ENCODE assay signal across 11 mouse cellular contexts in the genomic region with DNA sequence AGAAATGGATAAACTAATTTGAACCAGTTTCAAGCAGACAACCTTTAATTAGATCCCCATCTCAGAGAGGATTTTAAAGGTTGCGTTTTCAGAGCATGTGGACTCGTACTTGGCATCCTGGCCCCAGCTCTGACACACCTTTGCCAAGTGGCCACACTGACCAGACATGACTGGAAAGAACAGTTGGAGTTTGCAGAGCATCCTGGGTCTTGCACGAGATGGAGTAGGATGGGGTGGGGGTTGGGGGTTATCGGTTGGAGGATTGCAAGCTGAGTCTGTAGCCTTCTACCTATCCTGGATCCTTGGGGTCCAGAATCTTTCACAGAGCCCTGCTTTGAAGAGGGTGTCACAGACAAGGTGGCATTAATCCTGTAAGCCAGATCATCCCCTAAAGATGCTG.
DNase-seq lines count a peak whose midpoint lies in the region; ATAC-seq and TF ChIP-seq lines count a peak whose summit lies in the region.
"Had no signal": no experiment of that assay in that cellular context is flagged by ENCODE, and none has a peak within 500 bp of the region (broad histone marks: within the 10 kb centered on the region; RNA-seq: fewer than 3 reads in every experiment).

No protein-coding gene starts in this region.

- H3K36me3 ChIP-seq in intestine, embryonic 14.5 days (ENCODE audit: control insufficient read depth, insufficient read depth, low read length) = no peaks in the 10 kb centered on the region
- no peaks in the 10 kb centered on the region for H3K36me3 ChIP-seq in intestine, postnatal 0 days (ENCODE audit: control insufficient read depth, insufficient read depth)
- H3K36me3 ChIP-seq in lung, postnatal 0 days (ENCODE audit: insufficient read depth, low read length) = no peaks in the 10 kb centered on the region
- no peaks in the 10 kb centered on the region for H3K36me3 ChIP-seq in embryonic facial prominence, embryonic 15.5 days
- H3K36me3 ChIP-seq in limb, embryonic 15.5 days = no peaks in the 10 kb centered on the region
- H3K36me3 ChIP-seq: G1E; heart, embryonic 10.5 days had no signal

- no peaks in the 10 kb centered on the region for H3K9me3 ChIP-seq in intestine, embryonic 14.5 days (ENCODE audit: control insufficient read depth, low read length)
- H3K9me3 ChIP-seq in intestine, postnatal 0 days (ENCODE audit: control insufficient read depth) = no peaks in the 10 kb centered on the region
- H3K9me3 ChIP-seq in lung, postnatal 0 days (ENCODE audit: low read length) = no peaks in the 10 kb centered on the region
- no peaks in the 10 kb centered on the region for H3K9me3 ChIP-seq in embryonic facial prominence, embryonic 15.5 days (replicated peaks)
- H3K9me3 ChIP-seq in limb, embryonic 15.5 days = no peaks in the 10 kb centered on the region
- H3K9me3 ChIP-seq: heart, embryonic 10.5 days had no signal

- H3K4me3 ChIP-seq in intestine, embryonic 14.5 days (ENCODE audit: low read depth, low read length) = no peak overlapping the region
- no peak overlapping the region for H3K4me3 ChIP-seq in intestine, postnatal 0 days (ENCODE audit: low read depth, low read length)
- H3K4me3 ChIP-seq in lung, postnatal 0 days (ENCODE audit: low read depth, low read length) = no peak overlapping the region
- no peak overlapping the region for H3K4me3 ChIP-seq in embryonic facial prominence, embryonic 15.5 days (replicated peaks)
- no peak overlapping the region for H3K4me3 ChIP-seq in limb, embryonic 15.5 days
- H3K4me3 ChIP-seq in left cerebral cortex, adult 2 months = no peak overlapping the region
- H3K4me3 ChIP-seq: heart, embryonic 10.5 days had no signal

- TF ChIP-seq CTCF in intestine, postnatal 0 days (IDR thresholded peaks at IDR 0.05; ENCODE audit: low read depth) = no peak
- TF ChIP-seq CTCF in lung, postnatal 0 days (IDR thresholded peaks at IDR 0.05) = no peak
- TF ChIP-seq CTCF in left cerebral cortex, adult 2 months (IDR thresholded peaks at IDR 0.05) = no peak

- H3K4me1 ChIP-seq in intestine, embryonic 14.5 days (replicated peaks; ENCODE audit: control insufficient read depth, insufficient read depth, low read length) = peaks cover 22% of the 10 kb centered on the region
- H3K4me1 ChIP-seq in intestine, postnatal 0 days (replicated peaks; ENCODE audit: control insufficient read depth, insufficient read depth, low read length) = 0 out of 2 replicates have a peak, but pooled peaks cover 4% of the 10 kb centered on the region
- no peaks in the 10 kb centered on the region for H3K4me1 ChIP-seq in lung, postnatal 0 days (ENCODE audit: insufficient read depth, low read depth, low read length)
- H3K4me1 ChIP-seq in embryonic facial prominence, embryonic 15.5 days = peaks cover 26% of the 10 kb centered on the region
- H3K4me1 ChIP-seq in limb, embryonic 15.5 days = peaks cover 35% of the 10 kb centered on the region

- H3K4me2 ChIP-seq in intestine, embryonic 14.5 days (ENCODE audit: low read length) = no peak overlapping the region
- no peak overlapping the region for H3K4me2 ChIP-seq in intestine, postnatal 0 days (replicated peaks; ENCODE audit: low read depth)
- H3K4me2 ChIP-seq in lung, postnatal 0 days (replicated peaks; ENCODE audit: low read depth, low read length) = peak overlapping the region; percentile 11
- no peak overlapping the region for H3K4me2 ChIP-seq in embryonic facial prominence, embryonic 15.5 days (replicated peaks)
- no peak overlapping the region for H3K4me2 ChIP-seq in limb, embryonic 15.5 days

- H3K9ac ChIP-seq in intestine, embryonic 14.5 days (ENCODE audit: low read length) = no peak overlapping the region
- H3K9ac ChIP-seq in intestine, postnatal 0 days (ENCODE audit: low read depth, low read length) = no peak overlapping the region
- H3K9ac ChIP-seq in lung, postnatal 0 days (replicated peaks; ENCODE audit: low read depth) = no peak overlapping the region
- H3K9ac ChIP-seq in embryonic facial prominence, embryonic 15.5 days = no peak overlapping the region
- no peak overlapping the region for H3K9ac ChIP-seq in limb, embryonic 15.5 days
- H3K9ac ChIP-seq: liver, embryonic 14.5 days had no signal

- no peak for ATAC-seq in intestine, embryonic 14.5 days (replicated peaks; ENCODE audit: low FRiP score, low TSS enrichment, low read depth)
- ATAC-seq in intestine, postnatal 0 days = no peak
- ATAC-seq in lung, postnatal 0 days = no peak
- ATAC-seq in embryonic facial prominence, embryonic 15.5 days (ENCODE audit: insufficient number of reproducible peaks, low FRiP score, low TSS enrichment, low read depth) = no peak
- ATAC-seq in limb, embryonic 15.5 days (ENCODE audit: insufficient number of reproducible peaks, low FRiP score, low TSS enrichment, low read depth) = no peak

- WGBS in intestine, embryonic 14.5 days = 80% methylated on average over 4 of the region's 4 CpGs
- WGBS in intestine, postnatal 0 days = 80% methylated on average over 4 of the region's 4 CpGs
- WGBS in lung, postnatal 0 days = 55% methylated on average over 4 of the region's 4 CpGs
- 45% methylated on average over 4 of the region's 4 CpGs for WGBS in embryonic facial prominence, embryonic 15.5 days
- 37% methylated on average over 4 of the region's 4 CpGs for WGBS in limb, embryonic 15.5 days

- H3K27me3 ChIP-seq in intestine, embryonic 14.5 days (replicated peaks; ENCODE audit: control insufficient read depth, insufficient read depth, low read length) = no peaks in the 10 kb centered on the region
- H3K27me3 ChIP-seq in intestine, postnatal 0 days (replicated peaks; ENCODE audit: control insufficient read depth, insufficient read depth, low read length) = no peaks in the 10 kb centered on the region
- no peaks in the 10 kb centered on the region for H3K27me3 ChIP-seq in lung, postnatal 0 days (replicated peaks; ENCODE audit: insufficient read depth, low read length)
- no peaks in the 10 kb centered on the region for H3K27me3 ChIP-seq in embryonic facial prominence, embryonic 15.5 days
- no peaks in the 10 kb centered on the region for H3K27me3 ChIP-seq in limb, embryonic 15.5 days

- no peak for TF ChIP-seq EP300 in lung, postnatal 0 days (IDR thresholded peaks at IDR 0.05)

- intact Hi-C loops in left cerebral cortex, adult 2 months (cut with DNase I) = no loop called here

- no peak for DNase-seq in intestine, embryonic 14.5 days (ENCODE audit: low spot score)
- no peak for DNase-seq in lung, postnatal 0 days (ENCODE audit: low spot score)
- no peak for DNase-seq in lung, postnatal 36 days
- DNase-seq in left cerebral cortex, adult 2 months (ENCODE audit: extremely low spot score in 1 of 2, low spot score in 2 of 2) = no peak
- DNase-seq: cerebellum, adult 11 months had no signal

- H3K27ac ChIP-seq in intestine, embryonic 14.5 days (ENCODE audit: low read depth) = peak overlapping the region; percentile 39; the same call in 1 of the 2 replicates
- no peak overlapping the region for H3K27ac ChIP-seq in intestine, postnatal 0 days (ENCODE audit: low read depth, low read length)
- H3K27ac ChIP-seq in lung, postnatal 0 days (ENCODE audit: low read length) = no peak overlapping the region
- peak overlapping the region; percentile 51; the same call in 1 of the 2 replicates for H3K27ac ChIP-seq in embryonic facial prominence, embryonic 15.5 days (replicated peaks)
- H3K27ac ChIP-seq in limb, embryonic 15.5 days = peak overlapping the region; percentile 83
- H3K27ac ChIP-seq in left cerebral cortex, adult 2 months = no peak overlapping the region
- H3K27ac ChIP-seq: liver, embryonic 14.5 days had no signal

Comparison
In these comparisons a context has a peak if more than half of its experiments do, and no peak if none do; other contexts are left out.
1. H3K27ac ChIP-seq: peak in intestine, embryonic 14.5 days (single experiment), embryonic facial prominence, embryonic 15.5 days (single experiment) and limb, embryonic 15.5 days (single experiment); none in intestine, postnatal 0 days (single experiment), lung, postnatal 0 days (single experiment) and left cerebral cortex, adult 2 months (single experiment).